Mouse (Mus musculus): ENCODE results near the gene Zfp629.

- no peak for TF ChIP-seq CTCF (IDR thresholded peaks at IDR 0.05; ENCODE audit: low read depth, low read length)
- no peak for TF ChIP-seq TAL1 (conservative IDR thresholded peaks at IDR 0.05; ENCODE audit: low read depth, low read length)
- TF ChIP-seq GATA2 (IDR thresholded peaks at IDR 0.05; ENCODE audit: borderline replicate concordance, low read depth, low read length), result no peak
Measured at GRCm38 (mm10) chr7:127604256-127604655, 11.3 kb downstream of the Zfp629 start.
